Mouse (Mus musculus) cerebellum, adult 18-20 months (tissue): Measurements from ENCODE around the gene Maip1.

Experiments
- DNase-seq, 2 experiments: peaks; one replicate each; pipeline ENCODE4 v3.0.0; 2021

Gene Maip1

DNA sequence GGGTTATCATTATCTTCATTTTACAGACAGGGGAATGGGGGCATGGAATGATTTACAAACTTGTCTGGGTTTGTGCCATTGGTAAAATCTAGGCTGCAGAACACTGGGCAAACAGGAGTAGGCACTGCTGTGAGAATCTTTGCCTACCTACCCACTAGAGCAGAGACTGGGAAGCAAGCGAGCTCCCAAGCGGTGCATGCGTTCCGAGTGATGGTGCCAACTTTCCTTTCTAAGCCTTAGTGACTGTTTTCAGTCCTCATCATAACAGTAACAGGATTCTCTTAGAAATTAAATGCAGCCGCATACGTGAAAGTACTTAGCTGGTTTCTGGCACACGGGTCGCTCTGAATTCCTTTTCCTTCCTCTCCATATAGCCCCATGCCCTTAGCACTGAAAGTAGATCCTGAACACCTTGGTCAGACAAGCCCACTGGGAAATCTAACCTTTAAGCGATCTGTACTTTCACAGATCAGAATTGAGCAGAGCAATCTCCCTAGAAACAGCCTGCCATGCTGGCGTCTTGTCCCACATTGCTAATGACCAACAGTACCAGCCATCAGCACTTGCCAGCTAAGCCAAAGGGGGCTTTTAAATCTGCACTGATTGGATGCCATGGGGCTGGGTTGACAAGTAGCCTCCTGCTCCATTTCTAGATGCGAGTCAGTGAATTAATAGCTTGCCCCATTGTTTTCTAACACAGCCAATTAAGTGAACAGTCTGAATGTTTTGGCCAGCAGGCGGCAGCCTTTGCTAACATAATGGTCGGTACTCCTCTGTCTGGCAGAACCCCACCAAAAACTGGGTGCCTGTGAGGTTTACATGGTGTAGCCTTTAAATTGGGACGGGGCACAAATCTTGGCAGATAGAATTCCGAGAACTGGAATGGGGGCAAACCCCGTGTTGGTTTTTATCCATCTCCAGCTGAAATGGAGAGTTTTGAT, 22.5 kb downstream of the Maip1 start:
- peak; percentile 78 to 82 for DNase-seq

DNA sequence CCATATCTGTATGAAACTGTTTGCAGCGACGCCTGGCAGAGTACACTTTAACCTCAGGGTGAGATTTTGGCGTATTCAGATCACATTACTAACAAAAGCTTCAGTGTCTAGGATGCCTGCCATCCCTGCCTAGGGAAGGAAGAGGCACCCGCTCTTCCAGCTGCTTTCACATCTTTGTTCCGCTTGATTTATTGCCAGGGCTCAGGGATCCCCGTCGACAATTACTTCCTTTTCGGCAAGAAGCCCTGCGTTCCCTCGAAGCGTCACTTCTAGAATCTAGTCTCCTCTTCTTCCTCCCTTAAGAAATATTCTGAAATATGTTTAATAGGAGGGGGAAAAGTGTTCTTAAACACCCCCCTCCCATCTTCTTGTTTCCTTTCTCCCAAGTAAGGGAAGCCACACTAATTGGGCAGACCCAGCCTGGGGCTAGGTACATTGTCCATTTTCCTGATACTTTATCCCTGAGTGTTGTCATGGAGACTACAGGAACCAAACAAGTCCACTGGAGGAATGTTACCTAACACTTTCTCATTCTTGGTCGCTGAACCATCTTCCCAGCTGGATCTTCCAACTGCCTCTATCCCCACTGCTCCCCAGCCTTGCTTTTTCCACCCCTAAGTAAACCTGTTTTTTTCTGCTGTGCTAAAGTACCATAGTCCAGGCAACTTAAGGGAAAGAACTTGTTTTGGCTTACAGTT, 23.8 kb downstream of the Maip1 start:
- DNase-seq: no peak

DNA sequence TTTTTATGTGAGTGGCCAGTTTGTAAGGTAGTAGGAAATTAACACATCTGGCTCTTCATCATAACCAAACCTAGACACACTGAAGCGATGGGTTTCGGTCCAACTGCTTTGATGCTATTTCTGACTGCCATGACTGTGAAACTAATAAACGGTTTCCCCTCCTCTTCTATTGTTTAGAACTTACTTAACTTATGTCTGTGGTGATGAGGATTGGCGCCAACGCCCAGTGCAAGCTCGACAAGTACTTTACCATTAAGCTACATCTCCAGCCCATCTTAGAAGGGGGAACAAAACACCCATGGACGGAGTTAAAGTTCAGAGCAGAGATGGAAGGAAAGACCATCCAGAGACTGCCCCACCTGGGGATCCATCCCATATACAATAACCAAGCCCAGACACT, 27.0 kb downstream of the Maip1 start:
- DNase-seq: no peak

DNA sequence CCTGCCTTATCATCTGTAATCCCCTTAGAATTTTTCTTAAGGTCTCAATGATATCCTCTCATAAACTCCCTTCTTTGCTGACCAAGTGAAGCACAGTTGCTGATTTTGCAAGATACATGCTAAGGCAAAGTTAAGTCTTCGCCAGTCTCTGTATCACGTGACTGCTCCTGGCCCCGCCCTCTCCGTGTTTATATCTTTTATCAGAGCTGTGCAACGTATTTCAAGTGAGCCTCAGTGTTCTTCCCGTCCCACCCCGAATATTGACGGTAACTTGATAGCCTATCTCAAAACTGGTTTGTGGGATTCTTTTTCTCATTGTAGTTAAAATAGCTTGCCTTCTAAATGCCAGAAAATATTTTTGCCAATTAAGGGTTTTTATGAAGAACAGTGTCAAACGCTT, 30.3 kb downstream of the Maip1 start:
- DNase-seq: no peak

DNA sequence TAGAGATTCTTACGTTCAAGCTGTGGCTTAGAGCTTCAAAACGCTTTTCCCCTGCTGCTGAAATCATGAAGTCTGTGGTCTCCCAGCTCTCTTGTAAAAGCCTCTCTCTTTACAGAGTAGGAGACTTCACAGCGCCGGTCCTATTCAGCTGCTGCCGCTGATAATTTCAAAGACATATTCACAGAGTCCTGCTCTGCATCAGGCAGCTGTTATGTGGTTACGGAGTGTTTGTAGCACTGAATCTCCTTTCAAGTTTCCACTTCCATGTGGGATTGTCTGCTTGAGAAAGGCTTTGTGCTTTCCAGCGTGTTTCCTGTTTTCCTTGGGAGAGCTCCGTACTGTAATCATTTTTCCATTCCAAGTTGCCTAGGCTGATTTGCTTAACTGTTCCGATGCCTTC, 30.8 kb downstream of the Maip1 start:
- DNase-seq: no peak

DNA sequence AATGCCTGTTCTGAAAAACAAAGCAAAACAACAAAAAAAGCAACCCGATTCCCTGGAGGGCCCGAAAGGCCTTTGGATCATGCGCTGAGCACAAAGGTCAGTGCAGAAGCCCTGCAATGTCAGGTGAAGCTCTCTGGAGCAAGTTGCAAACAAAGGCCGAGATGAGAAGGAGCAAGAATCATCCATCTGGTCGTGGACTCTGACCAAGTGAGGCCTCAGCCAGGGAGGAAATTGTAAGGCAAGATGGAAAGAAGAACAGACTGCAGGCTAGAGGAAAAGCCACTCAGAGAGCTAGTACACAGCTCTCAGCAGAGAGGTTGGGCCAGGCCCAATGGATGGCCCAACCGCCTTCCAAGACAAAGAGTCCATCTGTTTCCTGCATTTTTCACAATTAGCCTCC, 32.9 kb downstream of the Maip1 start:
- DNase-seq: no peak

DNA sequence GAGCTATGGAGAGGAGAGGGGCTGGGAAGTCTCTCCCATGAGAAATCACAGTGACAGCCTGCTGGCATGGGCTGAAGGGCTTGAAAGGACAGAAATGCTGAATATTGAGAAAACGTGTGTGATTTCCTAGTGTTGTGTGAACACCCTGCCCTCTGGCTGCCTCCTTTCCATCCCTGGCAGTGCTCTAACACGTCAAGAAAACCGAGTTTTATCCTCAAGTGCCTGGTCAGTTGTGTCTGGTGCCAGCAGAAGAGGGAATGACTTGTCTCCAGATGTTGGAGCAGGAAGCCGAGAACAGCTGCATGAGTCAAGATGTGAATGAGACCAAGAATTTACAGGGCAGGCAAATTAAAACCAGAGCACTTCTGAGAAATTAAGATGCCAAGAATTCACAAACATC, 34.6 kb downstream of the Maip1 start:
- DNase-seq: no peak

DNA sequence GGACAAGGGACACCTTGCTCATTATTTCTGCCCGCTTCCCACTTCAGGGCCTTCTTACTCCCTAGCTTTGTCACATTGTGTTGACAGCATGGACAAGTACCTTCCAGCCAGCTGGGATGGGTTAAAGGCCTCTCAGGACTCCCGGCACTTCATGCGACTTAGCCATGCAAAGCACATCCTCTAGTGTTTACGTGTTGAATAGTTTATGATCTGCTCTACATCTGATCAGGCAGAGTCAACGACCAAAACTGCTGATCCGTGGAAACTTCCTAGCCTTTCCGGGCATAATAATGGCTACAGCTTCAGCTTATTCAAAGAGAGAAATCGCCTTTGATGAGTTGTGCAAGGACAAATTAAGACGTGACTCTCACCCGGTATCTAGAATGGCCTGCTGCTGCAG, 39.6 kb downstream of the Maip1 start:
- no peak for DNase-seq

DNA sequence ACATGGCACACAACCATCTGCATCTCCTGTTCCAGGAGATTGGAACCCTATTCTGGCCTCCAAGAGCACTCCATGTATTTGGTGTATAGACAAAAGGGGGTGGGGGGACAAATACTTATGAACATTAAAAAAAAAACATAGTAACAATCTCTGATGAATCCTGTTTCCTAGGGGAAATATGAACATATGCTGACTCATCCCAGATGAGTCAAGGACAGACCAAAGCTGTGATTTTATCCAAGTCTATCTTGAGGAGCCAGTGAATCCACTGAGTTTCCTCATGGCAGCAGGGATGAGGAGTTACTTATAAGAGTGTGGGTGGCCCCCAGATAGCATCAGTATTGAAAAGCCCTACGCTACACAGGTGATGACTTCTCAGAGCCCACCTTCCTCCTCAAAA, 44.1 kb downstream of the Maip1 start:
- no peak for DNase-seq

DNA sequence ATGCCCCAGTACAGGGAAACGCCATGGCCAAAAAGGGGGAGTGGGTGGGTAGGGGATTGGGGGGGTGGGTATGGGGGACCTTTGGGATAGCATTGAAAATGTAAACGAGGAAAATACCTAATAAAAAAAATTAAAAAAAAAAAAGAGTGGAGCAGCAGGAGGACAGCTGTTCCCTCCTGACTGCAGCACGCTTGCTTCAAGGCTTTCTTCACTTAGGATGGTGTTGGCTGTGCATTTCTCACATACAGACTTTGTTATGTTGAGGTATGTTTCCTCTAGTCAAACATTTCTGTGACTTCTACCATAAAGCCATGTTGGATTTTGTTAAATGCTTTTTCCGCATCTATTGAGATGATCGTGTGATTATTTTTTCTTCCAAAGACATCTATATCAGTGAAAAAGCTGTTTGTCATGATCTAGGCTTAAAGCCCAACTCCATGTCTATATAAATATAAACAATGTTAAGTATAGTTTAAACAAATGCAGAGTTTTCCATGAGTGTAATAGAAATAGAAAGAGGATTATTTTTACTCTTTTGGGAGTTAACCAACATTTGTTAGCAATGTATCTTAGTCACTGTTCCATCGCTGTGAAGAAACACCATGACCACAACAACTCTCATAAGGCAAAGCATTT, 54.3 kb downstream of the Maip1 start:
- DNase-seq: no peak
